Mouse (Mus musculus): ENCODE data around the gene Map3k4.

- no peak for TF ChIP-seq CTCF (IDR thresholded peaks at IDR 0.05; ENCODE audit: low read depth)
- no peak for TF ChIP-seq EP300 (optimal IDR thresholded peaks at IDR 0.05)
These were observed 9.1 kb downstream of the Map3k4 start for GRCm38 (mm10) chr17:12309493-12309892.
